Mouse (Mus musculus) limb, embryonic 10.5 days (tissue): ENCODE measurements at regions not wholly inside any gene's neighbourhood (a gene's known extent, or its start where the extent isn't known, plus 50 kb on each side); places are given as distances from the start of the nearest gene placed in this dataset.

Experiments used
- DNase-seq: peaks from one replicate; pipeline ENCODE4 v3.0.0-alpha.2; 2017; ENCODE audit warnings: low spot score
- H3K27ac ChIP-seq: fragments of 300-500 bp; sonication (generic); 2 replicates; pipeline ENCODE4 v1.5.1; 2016; ENCODE audit warnings: mild to moderate bottlenecking
- H3K27me3 ChIP-seq: fragments of 300-500 bp; sonication (generic); 2 replicates; pipeline ENCODE4 v1.6.1; 2016; ENCODE audit warnings: low read depth, mild to moderate bottlenecking; ENCODE audit not compliant: poor library complexity, severe bottlenecking
- H3K36me3 ChIP-seq: fragments of 300-500 bp; sonication (generic); 2 replicates; pipeline ENCODE4 v1.6.1; 2016; ENCODE audit warnings: mild to moderate bottlenecking, moderate library complexity
- H3K4me1 ChIP-seq: fragments of 300-500 bp; sonication (generic); 2 replicates; pipeline ENCODE4 v1.6.1; 2016
- H3K4me3 ChIP-seq: fragments of 300-500 bp; sonication (generic); 2 replicates; pipeline ENCODE4 v1.5.1; 2016; ENCODE audit warnings: mild to moderate bottlenecking, moderate library complexity
- H3K9me3 ChIP-seq: fragments of 300-500 bp; sonication (generic); replicated peaks from 2 replicates; pipeline ENCODE4 v1.6.1; 2016; ENCODE audit warnings: mild to moderate bottlenecking
- WGBS: fragments of 180-500 bp; shearing (Covaris S2); methylation state at CpG from one replicate; pipeline ENCODE4 v1.1.7; 2016; 5-methylcytosine and 5-hydroxymethylcytosine counted together

DNA sequence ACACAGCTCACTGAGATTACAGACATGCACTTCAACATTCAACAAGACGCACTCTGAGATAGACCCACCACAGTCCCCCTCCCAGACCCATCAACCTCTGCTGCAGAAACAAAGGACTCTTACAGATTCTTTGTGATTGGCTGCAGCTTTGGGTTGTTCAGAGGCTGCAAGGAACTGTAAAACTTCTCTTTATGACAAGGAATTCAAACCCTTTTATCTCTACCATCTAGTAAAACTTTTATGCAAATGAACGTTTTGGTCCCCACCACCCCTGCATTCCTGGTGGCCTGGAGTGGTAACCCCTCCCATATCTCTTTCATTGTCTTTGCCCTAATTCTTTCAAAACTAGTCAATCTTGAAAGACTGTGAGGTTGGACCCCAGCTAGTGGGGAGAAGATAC is 106.1 kb downstream of the Erv3 start:
- Histone ChIP-seq H3K4me3 (no peak overlapping the region), H3K4me1 (0 out of 2 replicates have a peak, but pooled peaks cover 4% of the 10 kb centered on the region), H3K36me3 (no peaks in the 10 kb centered on the region), H3K9me3 (no peaks in the 10 kb centered on the region), H3K27ac (no peak overlapping the region), H3K27me3 (no peaks in the 10 kb centered on the region)
- no peak for DNase-seq
- 73% methylated on average over 2 of the region's 2 CpGs for WGBS

DNA sequence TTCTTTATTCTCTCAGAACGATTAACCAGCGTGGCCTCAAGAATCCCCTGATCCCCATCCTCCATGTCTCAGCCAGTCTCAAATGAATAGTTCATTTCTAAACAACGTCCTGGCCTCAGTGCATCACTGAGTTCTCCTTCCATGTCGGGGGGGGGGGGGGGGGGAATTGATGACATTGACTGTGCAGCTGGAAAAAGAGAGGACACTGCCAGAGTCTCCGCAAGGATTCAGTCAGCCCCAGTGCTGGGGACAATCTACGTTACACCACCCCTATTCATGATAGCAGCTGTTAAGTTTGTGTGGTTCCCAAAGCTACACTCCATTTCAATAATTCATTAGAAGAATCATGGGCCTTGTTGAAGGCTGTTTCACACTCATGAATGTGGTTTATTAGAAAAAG is 108.9 kb downstream of the Erv3 start:
- no peaks in the 10 kb centered on the region for H3K36me3 ChIP-seq
- H3K27me3 ChIP-seq = no peaks in the 10 kb centered on the region
- no peak overlapping the region for H3K4me3 ChIP-seq
- H3K27ac ChIP-seq = no peak overlapping the region
- peaks cover 8% of the 10 kb centered on the region; the same call in 1 of the 2 replicates for H3K4me1 ChIP-seq
- H3K9me3 ChIP-seq = no peaks in the 10 kb centered on the region
- no peak for DNase-seq
- WGBS = 84% methylated on average over 6 of the region's 6 CpGs

GRCm38 (mm10) chr2:131750206-131750605 is 109.3 kb downstream of the Erv3 start:
- no peak for DNase-seq
- no peak overlapping the region for H3K4me3 ChIP-seq
- peaks cover 8% of the 10 kb centered on the region; the same call in 1 of the 2 replicates for H3K4me1 ChIP-seq
- no peak overlapping the region for H3K27ac ChIP-seq
- H3K27me3 ChIP-seq = no peaks in the 10 kb centered on the region
- no peaks in the 10 kb centered on the region for H3K9me3 ChIP-seq
- no peaks in the 10 kb centered on the region for H3K36me3 ChIP-seq
- 72% methylated on average over 4 of the region's 4 CpGs for WGBS

GRCm38 (mm10) chr2:131749746-131750145 is 109.8 kb downstream of the Erv3 start:
- H3K27me3 ChIP-seq = no peaks in the 10 kb centered on the region
- DNase-seq = no peak
- whole genome bisulfite sequencing = 92% methylated on average over 3 of the region's 3 CpGs

DNA sequence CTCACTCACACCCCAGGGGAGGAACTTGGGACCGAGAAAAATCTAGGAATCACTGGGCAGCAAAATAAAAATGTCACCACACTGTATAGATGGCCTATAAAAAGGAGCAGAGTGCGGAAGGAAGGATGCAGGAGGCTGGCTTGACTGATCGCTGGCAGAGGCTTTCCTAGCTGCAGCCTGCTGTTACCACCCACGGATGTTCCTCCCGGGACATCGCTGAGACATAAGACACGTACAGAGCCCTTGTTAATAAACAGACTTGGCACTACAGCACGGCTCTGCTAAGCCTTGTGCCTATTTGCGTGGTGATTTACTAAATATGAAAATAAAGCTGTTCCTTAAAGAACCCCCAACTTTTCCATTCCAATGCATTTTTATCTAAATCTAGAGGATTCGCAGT is 110.8 kb downstream of the Erv3 start:
- H3K27ac ChIP-seq = no peak overlapping the region
- no peaks in the 10 kb centered on the region for H3K9me3 ChIP-seq
- H3K4me1 ChIP-seq = peaks cover 8% of the 10 kb centered on the region; the same call in 1 of the 2 replicates
- H3K27me3 ChIP-seq = no peaks in the 10 kb centered on the region
- WGBS = 51% methylated on average over 10 of the region's 10 CpGs
- DNase-seq = no peak
- no peaks in the 10 kb centered on the region for H3K36me3 ChIP-seq
- H3K4me3 ChIP-seq = no peak overlapping the region

More at GRCm38 (mm10) chr2:131749746-131750145, 109.8 kb downstream of the Erv3 start:
- Histone ChIP-seq H3K9me3 (no peaks in the 10 kb centered on the region), H3K27ac (no peak overlapping the region), H3K4me1 (peaks cover 8% of the 10 kb centered on the region; the same call in 1 of the 2 replicates), H3K4me3 (no peak overlapping the region), H3K36me3 (no peaks in the 10 kb centered on the region)

DNA sequence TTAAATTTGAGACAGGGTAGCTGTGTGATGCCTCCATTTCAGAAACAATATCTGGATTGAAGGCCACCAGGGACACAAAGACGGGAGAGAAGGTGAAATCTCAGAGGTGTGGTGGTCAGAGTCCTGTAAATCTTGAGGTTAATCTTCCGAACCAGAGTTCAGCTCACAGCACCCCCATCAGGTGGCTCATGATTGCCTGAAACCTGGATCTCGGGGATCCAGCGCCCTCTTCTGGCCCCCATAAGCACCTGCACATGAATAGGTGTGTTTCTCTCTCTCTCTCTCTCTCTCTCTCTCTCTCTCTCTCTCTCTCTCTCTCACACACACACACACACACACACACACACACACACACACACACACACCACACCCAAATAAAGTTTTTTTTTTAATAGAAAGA is 111.8 kb downstream of the Erv3 start:
- no peaks in the 10 kb centered on the region for H3K36me3 ChIP-seq
- WGBS = 82% methylated on average over 4 of the region's 4 CpGs
- no peaks in the 10 kb centered on the region for H3K27me3 ChIP-seq
- no peaks in the 10 kb centered on the region for H3K9me3 ChIP-seq
- no peak for DNase-seq
- H3K27ac ChIP-seq = no peak overlapping the region
- H3K4me3 ChIP-seq = no peak overlapping the region
- peaks cover 8% of the 10 kb centered on the region; the same call in 1 of the 2 replicates for H3K4me1 ChIP-seq

- H3K36me3 ChIP-seq = no peaks in the 10 kb centered on the region
- no peak for DNase-seq
- no peaks in the 10 kb centered on the region for H3K9me3 ChIP-seq
- H3K27me3 ChIP-seq = no peaks in the 10 kb centered on the region
- WGBS = 90% methylated on average over 5 of the region's 5 CpGs
- no peak overlapping the region for H3K4me3 ChIP-seq
- no peak overlapping the region for H3K27ac ChIP-seq
- H3K4me1 ChIP-seq = peaks cover 8% of the 10 kb centered on the region; the same call in 1 of the 2 replicates
Measured at GRCm38 (mm10) chr2:131745381-131745895, 114.1 kb downstream of the Erv3 start.

- H3K9me3 ChIP-seq = no peaks in the 10 kb centered on the region
- DNase-seq = no peak
- peaks cover 8% of the 10 kb centered on the region; the same call in 1 of the 2 replicates for H3K4me1 ChIP-seq
- no peak overlapping the region for H3K4me3 ChIP-seq
- 86% methylated on average over 9 of the region's 9 CpGs for WGBS
- no peaks in the 10 kb centered on the region for H3K36me3 ChIP-seq
- H3K27ac ChIP-seq = no peak overlapping the region
- no peaks in the 10 kb centered on the region for H3K27me3 ChIP-seq
Measured at GRCm38 (mm10) chr2:131744957-131745356, 114.6 kb downstream of the Erv3 start.

- WGBS = 90% methylated on average over 5 of the region's 5 CpGs
- no peak for DNase-seq
Measured at GRCm38 (mm10) chr2:131740456-131740855, 119.1 kb downstream of the Erv3 start.

GRCm38 (mm10) chr2:131739022-131739421 is 120.5 kb downstream of the Erv3 start:
- Histone ChIP-seq H3K36me3 (no peaks in the 10 kb centered on the region), H3K4me3 (no peak overlapping the region), H3K9me3 (no peaks in the 10 kb centered on the region), H3K4me1 (no peaks in the 10 kb centered on the region), H3K27ac (no peak overlapping the region), H3K27me3 (no peaks in the 10 kb centered on the region)
- no peak for DNase-seq
- 70% methylated on average over 4 of the region's 4 CpGs for WGBS

More at GRCm38 (mm10) chr2:131740456-131740855, 119.1 kb downstream of the Erv3 start:
- Histone ChIP-seq H3K9me3 (no peaks in the 10 kb centered on the region), H3K27ac (no peak overlapping the region), H3K4me3 (no peak overlapping the region), H3K27me3 (no peaks in the 10 kb centered on the region), H3K36me3 (no peaks in the 10 kb centered on the region), H3K4me1 (no peaks in the 10 kb centered on the region)

DNA sequence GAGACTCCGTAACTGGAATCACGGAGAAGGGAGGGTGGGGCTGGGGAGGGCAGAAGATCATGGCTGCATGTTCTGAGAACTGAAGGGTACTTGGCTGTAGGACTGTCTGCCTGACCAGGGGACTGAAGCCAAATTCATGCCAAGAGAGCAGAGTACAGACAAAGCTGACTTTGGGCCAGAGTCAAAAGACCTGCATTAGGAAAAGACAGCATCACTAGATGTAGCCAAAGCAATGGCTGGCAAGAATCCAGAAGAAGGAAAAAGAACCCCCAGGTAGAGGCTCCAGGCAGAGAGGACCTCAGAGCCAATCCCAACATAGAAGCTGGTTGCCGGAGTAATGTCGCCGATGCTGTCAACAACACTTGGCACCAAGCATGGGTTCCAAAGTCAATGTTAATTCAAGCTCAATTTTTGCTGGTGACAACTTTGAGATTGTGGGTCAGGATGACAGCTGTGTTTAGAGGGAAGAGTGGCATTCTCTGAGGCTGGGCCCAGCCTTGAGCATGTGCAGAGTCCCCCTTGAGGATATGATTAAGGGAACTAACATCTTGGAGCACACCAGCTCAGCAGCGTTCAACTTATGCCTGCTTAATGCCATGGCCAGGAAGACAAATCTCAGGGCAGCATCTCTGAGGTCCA is 124.7 kb downstream of the Erv3 start:
- H3K4me1 ChIP-seq = no peaks in the 10 kb centered on the region
- 95% methylated on average over 6 of the region's 6 CpGs for WGBS
- H3K27me3 ChIP-seq = no peaks in the 10 kb centered on the region
- H3K4me3 ChIP-seq = no peak overlapping the region
- H3K27ac ChIP-seq = no peak overlapping the region
- H3K9me3 ChIP-seq = no peaks in the 10 kb centered on the region
- H3K36me3 ChIP-seq = no peaks in the 10 kb centered on the region
- DNase-seq = no peak

DNA sequence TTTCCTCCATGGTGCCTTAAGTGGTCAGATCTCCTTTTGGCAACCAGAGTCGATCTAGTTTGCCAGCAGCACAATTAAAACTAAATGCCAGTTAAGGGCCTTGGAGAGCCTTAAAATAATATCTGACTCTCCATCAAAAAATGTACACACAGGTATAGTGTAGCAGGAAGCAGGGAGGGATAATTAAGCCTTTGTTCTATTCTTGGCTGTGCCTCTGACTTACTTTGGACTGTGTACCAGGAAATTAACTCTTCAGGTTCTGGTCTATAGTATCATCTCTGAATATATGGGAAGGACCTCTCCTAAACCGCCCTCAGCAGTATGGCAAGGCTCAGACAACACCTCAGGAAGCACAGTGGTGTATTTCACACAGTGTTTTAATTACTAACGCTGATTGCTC is 133.0 kb downstream of the Erv3 start:
- Histone ChIP-seq H3K27ac (no peak overlapping the region), H3K9me3 (peaks cover 7% of the 10 kb centered on the region; the same call in 1 of the 2 replicates), H3K36me3 (no peaks in the 10 kb centered on the region), H3K27me3 (no peaks in the 10 kb centered on the region), H3K4me3 (no peak overlapping the region), H3K4me1 (no peaks in the 10 kb centered on the region)
- 88% methylated on average over 3 of the region's 3 CpGs for WGBS
- no peak for DNase-seq

DNA sequence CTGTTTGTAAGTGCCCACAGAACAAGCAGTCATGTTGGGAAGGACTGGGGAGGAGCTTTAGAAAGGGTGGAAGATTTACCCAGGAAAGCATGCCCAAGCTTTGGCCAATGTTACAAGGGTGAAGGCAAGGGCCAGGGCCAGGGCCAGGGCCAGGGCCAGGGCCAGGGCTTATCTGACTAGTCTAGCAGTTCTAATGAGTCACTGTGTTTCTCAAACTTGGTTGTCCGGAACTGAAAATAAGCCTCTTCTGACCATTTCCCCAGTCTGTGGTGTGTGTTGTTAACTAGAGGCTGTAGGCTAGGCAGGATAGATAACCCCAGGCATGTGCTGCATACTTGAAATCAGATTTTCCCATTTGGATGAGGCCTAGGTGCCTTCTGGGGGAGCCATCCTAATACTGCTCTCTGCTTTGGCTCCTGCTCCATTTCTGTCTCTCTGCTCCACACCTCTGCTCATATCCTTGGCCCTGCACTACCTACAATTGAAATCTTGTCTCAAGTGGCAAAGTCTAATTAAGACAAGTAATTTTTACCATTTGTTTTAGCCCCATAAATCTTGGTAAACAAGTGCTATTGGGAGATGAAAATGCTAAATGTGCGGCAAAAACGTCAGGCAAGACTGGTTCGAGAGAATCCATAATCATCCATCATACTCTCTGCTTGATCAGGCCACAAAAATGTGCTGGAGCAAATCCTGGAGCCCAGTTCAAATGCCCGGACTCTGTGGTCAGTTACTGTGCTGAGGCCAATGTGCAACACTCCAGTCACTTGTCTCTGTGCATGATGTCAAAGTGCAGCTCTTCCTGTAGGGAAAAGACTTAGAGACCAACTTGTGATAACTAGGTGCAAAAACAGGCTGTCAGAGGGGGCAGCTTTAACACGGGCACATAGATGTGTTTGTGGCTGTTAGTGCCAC is 137.7 kb downstream of the Erv3 start:
- Histone ChIP-seq H3K36me3 (no peaks in the 10 kb centered on the region), H3K4me1 (no peaks in the 10 kb centered on the region), H3K27ac (no peak overlapping the region), H3K4me3 (no peak overlapping the region), H3K9me3 (peaks cover 7% of the 10 kb centered on the region; the same call in 1 of the 2 replicates), H3K27me3 (no peaks in the 10 kb centered on the region)
- DNase-seq = no peak
- WGBS = 91% methylated on average over 6 of the region's 6 CpGs
